Mouse (Mus musculus): ENCODE results near the gene Ehd3. TPM values are rescaled to one million over a fixed set of nuclear protein-coding genes. Genes with fewer than 3 reads are reported as not detected.

Ehd3 gene
- polyA plus RNA-seq, 1 experiment from 2014 or later = 13.7 TPM

GRCm38 (mm10) chr17:73813031-73813660 lies 9.2 kb downstream of the Ehd3 start:
- Histone ChIP-seq H3K36me3 (no peaks in the 10 kb centered on the region), H3K27me3 (no peaks in the 10 kb centered on the region)
- no peak for ATAC-seq (ENCODE audit: low FRiP score)

GRCm38 (mm10) chr17:73814500-73815190 lies 10.7 kb downstream of the Ehd3 start:
- ATAC-seq (ENCODE audit: low FRiP score) = no peak
- no peaks in the 10 kb centered on the region for H3K9me3 ChIP-seq
- H3K4me2 ChIP-seq = no peak overlapping the region
- WGBS = 87% methylated on average over 6 of the region's 6 CpGs
- no peak overlapping the region for H3K27ac ChIP-seq
- no peak overlapping the region for H3K9ac ChIP-seq
- H3K36me3 ChIP-seq = no peaks in the 10 kb centered on the region
- no peaks in the 10 kb centered on the region for H3K27me3 ChIP-seq
- H3K4me1 ChIP-seq (replicated peaks) = no peaks in the 10 kb centered on the region
- no peak overlapping the region for H3K4me3 ChIP-seq

More at GRCm38 (mm10) chr17:73813031-73813660, 9.2 kb downstream of the Ehd3 start:
- H3K4me3 ChIP-seq = no peak overlapping the region
- no peaks in the 10 kb centered on the region; the same call in 1 of the 2 replicates for H3K4me1 ChIP-seq (replicated peaks)
- H3K4me2 ChIP-seq = no peak overlapping the region
- H3K9ac ChIP-seq = no peak overlapping the region
- H3K27ac ChIP-seq = no peak overlapping the region
- no peaks in the 10 kb centered on the region for H3K9me3 ChIP-seq
- WGBS = 72% methylated on average over 8 of the region's 8 CpGs

- Histone ChIP-seq H3K9me3 (no peaks in the 10 kb centered on the region), H3K4me2 (no peak overlapping the region), H3K27me3 (no peaks in the 10 kb centered on the region), H3K9ac (no peak overlapping the region), H3K36me3 (no peaks in the 10 kb centered on the region), H3K27ac (no peak overlapping the region), H3K4me1 (replicated peaks) (peaks cover 3% of the 10 kb centered on the region; the same call in 1 of the 2 replicates), H3K4me3 (no peak overlapping the region)
- WGBS = 85% methylated on average over 9 of the region's 9 CpGs
- no peak for ATAC-seq (ENCODE audit: low FRiP score)
Measured at GRCm38 (mm10) chr17:73817697-73818380, 13.9 kb downstream of the Ehd3 start.

GRCm38 (mm10) chr17:73818936-73819335 lies 15.0 kb downstream of the Ehd3 start:
- Histone ChIP-seq H3K4me2 (no peak overlapping the region), H3K9ac (no peak overlapping the region), H3K4me1 (replicated peaks) (peaks cover 13% of the 10 kb centered on the region), H3K4me3 (no peak overlapping the region), H3K27ac (no peak overlapping the region), H3K36me3 (no peaks in the 10 kb centered on the region), H3K9me3 (no peaks in the 10 kb centered on the region), H3K27me3 (no peaks in the 10 kb centered on the region)
- no peak for ATAC-seq (ENCODE audit: low FRiP score)
- 72% methylated on average over 4 of the region's 4 CpGs for WGBS

GRCm38 (mm10) chr17:73820726-73821125 lies 16.8 kb downstream of the Ehd3 start:
- no peak for ATAC-seq (ENCODE audit: low FRiP score)
- Histone ChIP-seq H3K4me3 (no peak overlapping the region), H3K27me3 (no peaks in the 10 kb centered on the region), H3K36me3 (no peaks in the 10 kb centered on the region), H3K9ac (no peak overlapping the region), H3K27ac (no peak overlapping the region), H3K4me2 (no peak overlapping the region), H3K9me3 (no peaks in the 10 kb centered on the region), H3K4me1 (replicated peaks) (peaks cover 13% of the 10 kb centered on the region)
- 74% methylated on average over 4 of the region's 4 CpGs for WGBS

- Histone ChIP-seq H3K4me1 (replicated peaks) (peaks cover 13% of the 10 kb centered on the region), H3K4me3 (no peak overlapping the region), H3K4me2 (no peak overlapping the region), H3K27ac (no peak overlapping the region), H3K9me3 (no peaks in the 10 kb centered on the region), H3K36me3 (peaks cover 7% of the 10 kb centered on the region), H3K9ac (no peak overlapping the region), H3K27me3 (no peaks in the 10 kb centered on the region)
- 91% methylated on average over 4 of the region's 4 CpGs for WGBS
- no peak for ATAC-seq (ENCODE audit: low FRiP score)
Measured at GRCm38 (mm10) chr17:73822255-73822654, 18.3 kb downstream of the Ehd3 start.

- Histone ChIP-seq H3K27ac (peak overlapping the region; percentile 74), H3K4me1 (replicated peaks) (peaks cover 13% of the 10 kb centered on the region), H3K27me3 (no peaks in the 10 kb centered on the region), H3K9me3 (no peaks in the 10 kb centered on the region), H3K4me3 (no peak overlapping the region), H3K4me2 (no peak overlapping the region), H3K9ac (no peak overlapping the region), H3K36me3 (peaks cover 18% of the 10 kb centered on the region)
- WGBS = 68% methylated on average over 17 of the region's 17 CpGs
- ATAC-seq (ENCODE audit: low FRiP score) = peak; percentile 62; the same call in 1 of the 2 replicates
Measured at GRCm38 (mm10) chr17:73823121-73824021, 19.4 kb downstream of the Ehd3 start.

- Histone ChIP-seq H3K27me3 (no peaks in the 10 kb centered on the region), H3K9ac (no peak overlapping the region), H3K9me3 (no peaks in the 10 kb centered on the region), H3K4me3 (no peak overlapping the region), H3K36me3 (peaks cover 23% of the 10 kb centered on the region), H3K4me2 (no peak overlapping the region), H3K4me1 (replicated peaks) (peaks cover 13% of the 10 kb centered on the region), H3K27ac (peak overlapping the region; percentile 74; the same call in 1 of the 2 replicates)
- WGBS = 61% methylated on average over 6 of the region's 6 CpGs
- no peak for ATAC-seq (ENCODE audit: low FRiP score)
Measured at GRCm38 (mm10) chr17:73824022-73824340, 20.0 kb downstream of the Ehd3 start.

- H3K4me3 ChIP-seq = no peak overlapping the region
- peaks cover 10% of the 10 kb centered on the region for H3K4me1 ChIP-seq (replicated peaks)
- H3K4me2 ChIP-seq = no peak overlapping the region
- H3K9ac ChIP-seq = no peak overlapping the region
- H3K36me3 ChIP-seq = peaks cover 42% of the 10 kb centered on the region
- H3K27me3 ChIP-seq = no peaks in the 10 kb centered on the region
- 97% methylated on average over 6 of the region's 6 CpGs for WGBS
- ATAC-seq (ENCODE audit: low FRiP score) = no peak
- no peak overlapping the region for H3K27ac ChIP-seq
- H3K9me3 ChIP-seq = no peaks in the 10 kb centered on the region
Measured at GRCm38 (mm10) chr17:73826106-73826505, 22.2 kb downstream of the Ehd3 start.

- H3K4me3 ChIP-seq = no peak overlapping the region
- no peaks in the 10 kb centered on the region for H3K9me3 ChIP-seq
- no peak overlapping the region for H3K9ac ChIP-seq
- 96% methylated on average over 11 of the region's 11 CpGs for WGBS
- no peak overlapping the region for H3K27ac ChIP-seq
- ATAC-seq (ENCODE audit: low FRiP score) = no peak
- H3K36me3 ChIP-seq = peaks cover 53% of the 10 kb centered on the region
- peaks cover 10% of the 10 kb centered on the region for H3K4me1 ChIP-seq (replicated peaks)
- H3K4me2 ChIP-seq = no peak overlapping the region
- no peaks in the 10 kb centered on the region for H3K27me3 ChIP-seq
Measured at GRCm38 (mm10) chr17:73827446-73827845, 23.5 kb downstream of the Ehd3 start.

- no peak for ATAC-seq (ENCODE audit: low FRiP score)
- 86% methylated on average over 1 of the region's 1 CpGs for WGBS
- H3K27me3 ChIP-seq = no peaks in the 10 kb centered on the region
- H3K4me3 ChIP-seq = no peak overlapping the region
- peaks cover 53% of the 10 kb centered on the region for H3K36me3 ChIP-seq
- H3K4me2 ChIP-seq = no peak overlapping the region
- H3K4me1 ChIP-seq (replicated peaks) = no peaks in the 10 kb centered on the region
- no peaks in the 10 kb centered on the region for H3K9me3 ChIP-seq
- H3K27ac ChIP-seq = no peak overlapping the region
- H3K9ac ChIP-seq = no peak overlapping the region
Measured at GRCm38 (mm10) chr17:73830511-73830910, 26.6 kb downstream of the Ehd3 start.

GRCm38 (mm10) chr17:73831427-73831826 lies 27.5 kb downstream of the Ehd3 start:
- H3K4me3 ChIP-seq = no peak overlapping the region
- no peaks in the 10 kb centered on the region for H3K9me3 ChIP-seq
- H3K4me1 ChIP-seq (replicated peaks) = no peaks in the 10 kb centered on the region
- H3K4me2 ChIP-seq = no peak overlapping the region
- 83% methylated on average over 4 of the region's 4 CpGs for WGBS
- H3K36me3 ChIP-seq = peaks cover 53% of the 10 kb centered on the region
- no peaks in the 10 kb centered on the region for H3K27me3 ChIP-seq
- ATAC-seq (ENCODE audit: low FRiP score) = no peak
- no peak overlapping the region for H3K27ac ChIP-seq
- H3K9ac ChIP-seq = no peak overlapping the region
